Mouse (Mus musculus) liver, postnatal 0 days (tissue): ENCODE measurements around the gene Pbxip1.

Experiments used
- CTCF ChIP-seq: sonication (generic); IDR thresholded peaks from 2 replicates; pipeline ENCODE4 v1.5.1; 2016; ENCODE audit warnings: antibody characterized with exemption, low read depth
- EP300 ChIP-seq: IDR thresholded peaks from 2 replicates; pipeline ENCODE4 v1.6.1; 2016; ENCODE audit warnings: antibody characterized with exemption, low read depth, mild to moderate bottlenecking

DNA sequence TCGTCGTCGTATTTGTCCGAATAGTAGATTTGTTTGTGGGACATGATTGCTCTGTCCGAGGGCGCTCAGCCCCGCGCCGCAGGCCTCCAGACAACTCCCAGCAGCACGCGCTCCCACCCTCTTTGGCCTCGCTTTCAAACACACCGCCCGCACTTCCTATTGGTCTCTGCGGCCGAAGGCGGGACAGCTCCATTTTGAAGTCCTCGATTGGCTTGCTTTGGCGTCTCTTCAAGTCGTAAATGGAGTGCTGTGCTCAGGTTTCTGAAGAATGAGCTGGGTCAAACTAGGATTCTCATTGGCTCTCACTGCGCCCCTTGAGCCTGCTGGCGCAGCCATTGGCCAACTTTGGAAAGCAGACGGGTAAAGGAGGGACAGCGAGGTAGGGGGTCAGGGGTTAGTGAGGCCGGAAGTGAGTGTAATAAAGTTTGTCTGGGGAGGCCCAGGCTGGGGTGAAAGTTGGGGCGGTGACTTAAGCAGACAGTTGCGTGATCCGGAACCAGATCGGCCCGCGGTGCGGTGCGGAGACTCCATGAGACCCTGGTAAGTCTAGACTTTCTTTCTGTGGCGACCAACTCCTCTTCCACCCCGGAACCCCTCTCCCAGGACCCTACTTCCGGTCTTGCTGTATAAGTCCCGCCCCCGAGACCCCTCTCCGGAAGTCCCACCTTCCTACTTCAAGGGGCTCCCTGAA, 18.2 kb upstream of the Pbxip1 start, which contains the start of the genes Cks1b and Shc1:
- TF ChIP-seq EP300, result no peak
- TF ChIP-seq CTCF, result no peak
